Mouse (Mus musculus) liver, embryonic 13.5 days (tissue): ENCODE data around the gene Lim2. TPM values are rescaled to one million over a fixed set of nuclear protein-coding genes. Genes with fewer than 3 reads are reported as not detected.

Experiments used
- ATAC-seq: fragments of 200-750 bp; cut with Nextera tagmentation; 2 replicates; pipeline ENCODE4 v1.8.0; 2017; ENCODE audit warnings: low read depth, mild to moderate bottlenecking, moderate number of reproducible peaks, moderate library complexity
- DNase-seq: peaks from one replicate; pipeline ENCODE4 v3.0.0; 2022
- H3K27ac ChIP-seq: fragments of 300-500 bp; sonication (generic); 2 replicates; pipeline ENCODE4 v1.5.1; 2015; ENCODE audit warnings: moderate library complexity, mild to moderate bottlenecking, inconsistent platforms
- H3K27me3 ChIP-seq: fragments of 300-500 bp; sonication (generic); 2 replicates; pipeline ENCODE4 v1.6.1; 2015; ENCODE audit warnings: mild to moderate bottlenecking, inconsistent platforms
- H3K36me3 ChIP-seq: fragments of 300-500 bp; sonication (generic); 2 replicates; pipeline ENCODE4 v1.6.1; 2015; ENCODE audit warnings: mild to moderate bottlenecking, inconsistent platforms
- H3K4me1 ChIP-seq: fragments of 300-500 bp; sonication (generic); replicated peaks from 2 replicates; pipeline ENCODE4 v1.6.1; 2015; ENCODE audit warnings: inconsistent platforms
- H3K4me2 ChIP-seq: fragments of 300-500 bp; sonication (generic); 2 replicates; pipeline ENCODE4 v1.6.1; 2015; ENCODE audit warnings: inconsistent platforms, mild to moderate bottlenecking, moderate library complexity
- H3K4me3 ChIP-seq: fragments of 300-500 bp; sonication (generic); replicated peaks from 2 replicates; pipeline ENCODE4 v1.5.1; 2015; ENCODE audit warnings: mild to moderate bottlenecking, inconsistent platforms
- H3K9ac ChIP-seq: fragments of 300-500 bp; sonication (generic); 2 replicates; pipeline ENCODE4 v1.6.1; 2015; ENCODE audit warnings: mild to moderate bottlenecking, inconsistent platforms
- H3K9me3 ChIP-seq: fragments of 300-500 bp; sonication (generic); replicated peaks from 2 replicates; pipeline ENCODE4 v1.6.1; 2016; ENCODE audit warnings: inconsistent platforms
- WGBS: fragments of 180-500 bp; shearing (Covaris S2); methylation state at CpG from one replicate; pipeline ENCODE4 v1.1.7; 2015; ENCODE audit not compliant: insufficient replicate concordance; 5-methylcytosine and 5-hydroxymethylcytosine counted together
- polyA plus RNA-seq: library from polyadenylated mRNA; unstranded; fragments of >200 nt; fragmentation: Nextera tagmentation; extraction: Ambion mirVana; gene quantifications from 2 replicates; pipeline ENCODE4 v1.2.1, GENCODE M21; 2015

Gene Lim2
- polyA plus RNA-seq, 1 experiment from 2014 or later = not detected

- Histone ChIP-seq H3K9me3 (no peaks in the 10 kb centered on the region), H3K4me2 (no peak overlapping the region), H3K9ac (no peak overlapping the region), H3K27me3 (no peaks in the 10 kb centered on the region), H3K27ac (no peak overlapping the region), H3K4me3 (no peak overlapping the region), H3K4me1 (peaks cover 6% of the 10 kb centered on the region), H3K36me3 (no peaks in the 10 kb centered on the region)
- WGBS = 53% methylated on average over 3 of the region's 3 CpGs
- no peak for ATAC-seq
- DNase-seq = no peak
Observed at GRCm38 (mm10) chr7:43423991-43424625, 3.4 kb upstream of the Lim2 start.

GRCm38 (mm10) chr7:43429500-43429899, 2.0 kb downstream of the Lim2 start:
- no peak for DNase-seq
- no peak overlapping the region for H3K27ac ChIP-seq
- no peaks in the 10 kb centered on the region for H3K36me3 ChIP-seq
- no peak overlapping the region for H3K9ac ChIP-seq
- no peak for ATAC-seq
- H3K4me3 ChIP-seq = no peak overlapping the region
- H3K9me3 ChIP-seq = no peaks in the 10 kb centered on the region
- no peaks in the 10 kb centered on the region for H3K27me3 ChIP-seq
- no peaks in the 10 kb centered on the region for H3K4me1 ChIP-seq
- 34% methylated on average over 4 of the region's 4 CpGs for WGBS
- no peak overlapping the region for H3K4me2 ChIP-seq

GRCm38 (mm10) chr7:43432891-43433290, 5.4 kb downstream of the Lim2 start:
- no peak overlapping the region for H3K9ac ChIP-seq
- H3K4me2 ChIP-seq = no peak overlapping the region
- H3K27me3 ChIP-seq = no peaks in the 10 kb centered on the region
- ATAC-seq (no peak), DNase-seq (no peak)
- H3K4me3 ChIP-seq = no peak overlapping the region
- no peaks in the 10 kb centered on the region for H3K9me3 ChIP-seq
- H3K27ac ChIP-seq = no peak overlapping the region
- no peaks in the 10 kb centered on the region for H3K36me3 ChIP-seq
- H3K4me1 ChIP-seq = peaks cover 10% of the 10 kb centered on the region
- 43% methylated on average over 4 of the region's 4 CpGs for WGBS

- DNase-seq = no peak
- Histone ChIP-seq H3K9me3 (no peaks in the 10 kb centered on the region), H3K4me3 (no peak overlapping the region), H3K9ac (no peak overlapping the region), H3K27ac (no peak overlapping the region), H3K36me3 (no peaks in the 10 kb centered on the region), H3K27me3 (no peaks in the 10 kb centered on the region), H3K4me2 (no peak overlapping the region), H3K4me1 (peaks cover 10% of the 10 kb centered on the region)
- no peak for ATAC-seq
- 70% methylated on average over 5 of the region's 5 CpGs for WGBS
Observed at GRCm38 (mm10) chr7:43434676-43435075, 7.2 kb downstream of the Lim2 start.

DNA sequence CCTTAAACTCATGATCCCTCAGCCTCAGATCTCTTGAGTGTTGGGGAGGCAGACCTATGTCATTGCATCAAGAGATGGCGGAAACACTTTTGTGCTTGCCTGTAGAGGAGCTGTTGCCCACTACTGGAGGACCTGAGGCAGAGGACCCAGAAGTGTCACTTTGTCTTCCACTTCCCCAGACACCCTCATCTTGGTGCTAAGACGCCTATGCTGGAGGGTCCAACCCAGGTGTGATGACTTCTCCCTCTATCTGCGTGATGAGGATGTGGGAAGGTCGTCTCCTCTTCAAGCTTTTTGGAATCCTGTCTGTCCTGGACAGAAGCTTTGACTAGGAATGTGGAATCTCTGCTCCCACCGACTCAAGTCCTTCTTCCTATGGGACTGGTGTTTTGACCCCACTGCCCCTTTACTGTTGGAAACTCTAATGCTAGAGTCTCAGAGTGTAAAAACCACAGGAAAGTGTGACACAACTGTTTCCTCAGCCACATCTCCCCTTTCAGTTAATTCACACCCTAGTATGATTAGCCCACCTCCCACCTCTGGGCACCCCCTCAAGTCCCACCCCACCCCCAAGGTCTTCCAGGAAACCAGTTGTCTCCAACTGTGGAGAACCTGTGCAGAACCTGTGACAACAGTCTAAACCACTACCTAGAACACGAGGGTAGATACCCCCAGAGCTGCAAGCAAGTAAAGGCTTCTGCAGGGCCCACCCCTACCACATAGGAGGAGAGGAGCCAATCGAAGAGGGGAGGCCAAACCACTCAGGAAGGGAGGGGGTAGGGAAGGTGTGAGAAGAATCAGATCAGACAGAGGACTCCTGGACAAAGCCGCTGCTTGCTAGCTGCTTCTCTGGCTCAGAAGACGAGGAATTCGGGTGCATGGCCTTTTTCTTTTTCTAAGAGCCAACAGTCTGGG, 9.1 kb downstream of the Lim2 start, which contains the start of gene Nkg7:
TSS of gene Nkg7 (plus strand) at position 733 of the 915 bp plus-strand sequence.
- no peak within 1 kb of the TSS for H3K27ac ChIP-seq
- no peaks in the 10 kb centered on the region for H3K36me3 ChIP-seq
- H3K4me3 ChIP-seq = no peak within 1 kb of the TSS
- no peak within 1 kb of the TSS for H3K9ac ChIP-seq
- 42% methylated on average over 10 of the region's 10 CpGs for WGBS
- H3K27me3 ChIP-seq = no peaks in the 10 kb centered on the region
- 0 out of 2 replicates have a peak within 1 kb of the TSS, but pooled peaks have one; percentile 1 for H3K4me2 ChIP-seq
- H3K4me1 ChIP-seq = peaks cover 19% of the 10 kb centered on the region
- H3K9me3 ChIP-seq = no peaks in the 10 kb centered on the region
- DNase-seq (no peak), ATAC-seq (no peak)

- Histone ChIP-seq H3K4me1 (peaks cover 31% of the 10 kb centered on the region), H3K4me2 (no peak overlapping the region), H3K9me3 (no peaks in the 10 kb centered on the region), H3K4me3 (no peak overlapping the region), H3K36me3 (no peaks in the 10 kb centered on the region), H3K27me3 (no peaks in the 10 kb centered on the region), H3K27ac (no peak overlapping the region), H3K9ac (no peak overlapping the region)
- 24% methylated on average over 4 of the region's 4 CpGs for WGBS
- no peak for DNase-seq
- no peak for ATAC-seq
Observed at GRCm38 (mm10) chr7:43438611-43439010, 11.1 kb downstream of the Lim2 start.

GRCm38 (mm10) chr7:43440482-43440881, 13.0 kb downstream of the Lim2 start, which contains the start of gene Cldnd2:
Gene Cldnd2, plus strand, starts transcription at chr7:43440782.
- H3K27ac ChIP-seq = 0 out of 2 replicates have a peak within 1 kb of the TSS, but pooled peaks have one; percentile 34
- no peak for ATAC-seq
- 75% methylated on average over 6 of the region's 6 CpGs for WGBS
- H3K27me3 ChIP-seq = no peaks in the 10 kb centered on the region
- H3K4me2 ChIP-seq = no peak within 1 kb of the TSS
- H3K4me1 ChIP-seq = peaks cover 36% of the 10 kb centered on the region
- no peaks in the 10 kb centered on the region for H3K36me3 ChIP-seq
- DNase-seq = no peak
- H3K9ac ChIP-seq = no peak within 1 kb of the TSS
- no peak within 1 kb of the TSS for H3K4me3 ChIP-seq
- no peaks in the 10 kb centered on the region for H3K9me3 ChIP-seq

GRCm38 (mm10) chr7:43441071-43441470, 13.6 kb downstream of the Lim2 start:
- DNase-seq (no peak), ATAC-seq (no peak)
- 0 out of 2 replicates have a peak overlapping the region, but pooled peaks have one; percentile 34 for H3K27ac ChIP-seq
- no peak overlapping the region for H3K4me3 ChIP-seq
- WGBS = 70% methylated on average over 3 of the region's 3 CpGs
- no peaks in the 10 kb centered on the region for H3K9me3 ChIP-seq
- H3K4me2 ChIP-seq = no peak overlapping the region
- no peaks in the 10 kb centered on the region for H3K36me3 ChIP-seq
- H3K4me1 ChIP-seq = peaks cover 38% of the 10 kb centered on the region
- H3K27me3 ChIP-seq = no peaks in the 10 kb centered on the region
- H3K9ac ChIP-seq = no peak overlapping the region

DNA sequence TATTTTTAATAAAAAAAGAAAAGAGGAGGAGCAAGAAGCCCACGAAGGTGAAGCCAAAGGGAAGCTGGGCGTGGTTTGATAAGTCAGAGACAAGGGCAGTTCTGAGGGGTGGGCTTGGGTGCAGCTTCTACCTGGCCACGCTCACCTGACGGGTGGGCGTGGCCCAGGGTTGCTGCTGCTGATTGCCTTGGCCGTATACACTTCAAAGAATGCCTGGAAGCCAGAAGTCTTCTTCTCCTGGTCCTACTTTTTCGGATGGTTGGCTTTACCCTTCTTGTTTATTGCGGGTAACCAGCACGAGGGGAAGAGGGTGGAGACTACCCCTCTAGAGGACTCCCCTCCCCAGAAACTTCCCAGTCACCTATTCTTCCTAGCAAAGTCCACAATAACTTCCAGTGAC, 15.2 kb downstream of the Lim2 start:
- Histone ChIP-seq H3K4me2 (peak overlapping the region; percentile 97), H3K27me3 (no peaks in the 10 kb centered on the region), H3K4me3 (peak overlapping the region; percentile 75), H3K27ac (peak overlapping the region; percentile 89), H3K36me3 (no peaks in the 10 kb centered on the region), H3K9ac (peak overlapping the region; percentile 77), H3K4me1 (peaks cover 54% of the 10 kb centered on the region), H3K9me3 (no peaks in the 10 kb centered on the region)
- ATAC-seq (no peak), DNase-seq (no peak)
- WGBS = 5% methylated on average over 9 of the region's 9 CpGs

- Histone ChIP-seq H3K36me3 (no peaks in the 10 kb centered on the region), H3K9ac (peak overlapping the region; percentile 77), H3K4me3 (peak overlapping the region; percentile 75), H3K9me3 (no peaks in the 10 kb centered on the region), H3K4me1 (peaks cover 60% of the 10 kb centered on the region), H3K27me3 (no peaks in the 10 kb centered on the region), H3K4me2 (peak overlapping the region; percentile 97), H3K27ac (peak overlapping the region; percentile 89)
- peak; percentile 82 for ATAC-seq
- DNase-seq = peak; percentile 71
- under 1% methylated on average over 36 of the region's 36 CpGs for WGBS
Observed at GRCm38 (mm10) chr7:43443126-43443916, 15.9 kb downstream of the Lim2 start.

DNA sequence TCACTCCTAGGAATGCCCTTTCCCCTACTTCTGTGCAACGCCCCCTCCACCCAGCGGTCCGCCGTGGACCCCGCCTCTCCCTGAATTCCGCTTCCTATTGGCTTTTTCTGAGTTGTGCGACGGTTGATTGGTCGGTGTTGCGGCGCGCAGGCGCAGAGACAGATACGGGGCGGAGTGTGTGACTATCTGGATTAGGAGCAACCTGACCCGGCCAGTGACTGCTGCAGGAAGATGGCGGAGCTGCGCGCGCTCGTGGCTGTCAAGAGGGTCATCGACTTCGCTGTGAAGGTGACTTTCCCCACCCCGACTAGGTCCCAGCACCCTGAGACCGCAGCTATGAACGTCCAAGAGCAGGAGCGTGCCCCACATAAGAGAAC, 16.4 kb downstream of the Lim2 start, which contains the start of the genes Etfb and Gm45233:
TSS of gene Etfb (plus strand) at position 167 of the 377 bp plus-strand sequence.
TSS of gene Gm45233 (plus strand) at position 212 of the 377 bp plus-strand sequence.
- H3K9ac ChIP-seq = peak within 1 kb of the TSS; percentile 77
- WGBS = under 1% methylated on average over 27 of the region's 27 CpGs
- H3K4me1 ChIP-seq = peaks cover 65% of the 10 kb centered on the region
- H3K36me3 ChIP-seq = no peaks in the 10 kb centered on the region
- peak within 1 kb of the TSS; percentile 97 for H3K4me2 ChIP-seq
- no peaks in the 10 kb centered on the region for H3K9me3 ChIP-seq
- H3K4me3 ChIP-seq = peak within 1 kb of the TSS; percentile 75
- H3K27ac ChIP-seq = peak within 1 kb of the TSS; percentile 89
- H3K27me3 ChIP-seq = no peaks in the 10 kb centered on the region
- peak; percentile 96 for DNase-seq
- peak; percentile 96 for ATAC-seq
